Mouse (Mus musculus) stomach, embryonic 16.5 days (tissue): ENCODE data around the gene Tssk2. TPM values are rescaled to one million over a fixed set of nuclear protein-coding genes. Genes with fewer than 3 reads are reported as not detected.

Experiments
- ATAC-seq: fragments of 200-750 bp; cut with Nextera tagmentation; 2 replicates; pipeline ENCODE4 v1.8.0; 2017; ENCODE audit warnings: moderate number of reproducible peaks, moderate TSS enrichment; ENCODE audit not compliant: insufficient read depth, low FRiP score
- H3K27ac ChIP-seq: fragments of 300-500 bp; sonication (generic); 2 replicates; pipeline ENCODE4 v1.5.1; 2014; ENCODE audit warnings: low read length
- H3K27me3 ChIP-seq: fragments of 300-500 bp; sonication (generic); 2 replicates; pipeline ENCODE4 v1.6.1; 2014; ENCODE audit warnings: low read length, control low read depth, mixed read lengths; ENCODE audit not compliant: control insufficient read depth, insufficient read depth
- H3K36me3 ChIP-seq: fragments of 300-500 bp; sonication (generic); 2 replicates; pipeline ENCODE4 v1.6.1; 2014; ENCODE audit warnings: low read length; ENCODE audit not compliant: control insufficient read depth, insufficient read depth
- H3K4me1 ChIP-seq: fragments of 300-500 bp; sonication (generic); 2 replicates; pipeline ENCODE4 v1.6.1; 2014; ENCODE audit warnings: low read length, control low read depth, mixed read lengths; ENCODE audit not compliant: control insufficient read depth, insufficient read depth
- H3K4me2 ChIP-seq: fragments of 300-500 bp; sonication (generic); 2 replicates; pipeline ENCODE4 v1.6.1; 2014; ENCODE audit warnings: low read depth, low read length, mixed read lengths
- H3K4me3 ChIP-seq: fragments of 300-500 bp; sonication (generic); replicated peaks from 2 replicates; pipeline ENCODE4 v1.5.1; 2014; ENCODE audit warnings: mild to moderate bottlenecking, low read length
- H3K9ac ChIP-seq: fragments of 300-500 bp; sonication (generic); 2 replicates; pipeline ENCODE4 v1.6.1; 2014; ENCODE audit warnings: low read length
- H3K9me3 ChIP-seq: fragments of 300-500 bp; sonication (generic); replicated peaks from 2 replicates; pipeline ENCODE4 v1.6.1; 2016; ENCODE audit warnings: low read length, control low read depth; ENCODE audit not compliant: control insufficient read depth
- WGBS: fragments of 180-500 bp; shearing (Covaris S2); extraction: QIAGEN DNeasy Blood & Tissue Kit; methylation state at CpG from one replicate; pipeline ENCODE4 v1.1.7; 2014; 5-methylcytosine and 5-hydroxymethylcytosine counted together
- polyA plus RNA-seq: library from polyadenylated mRNA; unstranded; fragments of >200 nt; fragmentation: Nextera tagmentation; extraction: Ambion mirVana; gene quantifications from 2 replicates; pipeline ENCODE4 v1.2.1, GENCODE M21; 2015

Gene Tssk2
- polyA plus RNA-seq, 1 experiment from 2014 or later, result not detected

DNA sequence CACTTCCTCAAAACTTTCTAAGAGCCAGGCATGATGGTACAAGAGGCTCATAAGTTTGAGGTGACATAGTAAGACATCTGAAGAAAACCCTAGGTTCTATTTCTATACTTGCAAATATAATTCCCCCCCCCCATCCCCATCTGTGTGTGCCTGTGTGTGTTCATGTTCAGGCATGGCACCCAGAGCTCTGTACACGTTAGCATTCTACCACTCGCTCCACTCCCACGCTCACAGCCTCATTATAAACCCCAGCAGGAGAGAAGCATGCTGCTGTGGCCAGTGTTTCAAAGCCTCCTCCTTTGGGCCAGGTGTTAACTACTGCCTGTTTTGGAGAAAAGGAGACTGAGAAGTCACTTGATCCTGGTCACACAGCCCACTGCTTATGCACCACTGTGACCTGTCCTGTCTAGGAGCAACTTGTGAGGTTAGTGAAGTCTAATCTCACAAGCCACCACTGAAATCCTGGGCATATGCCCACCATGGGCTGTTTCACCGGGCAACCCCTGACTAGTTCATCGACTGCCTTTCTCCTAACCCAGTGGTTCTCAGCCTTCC lies 33.5 kb downstream of the Tssk2 start:
- no peaks in the 10 kb centered on the region for H3K36me3 ChIP-seq
- no peak for ATAC-seq
- 79% methylated on average over 5 of the region's 5 CpGs for WGBS

DNA sequence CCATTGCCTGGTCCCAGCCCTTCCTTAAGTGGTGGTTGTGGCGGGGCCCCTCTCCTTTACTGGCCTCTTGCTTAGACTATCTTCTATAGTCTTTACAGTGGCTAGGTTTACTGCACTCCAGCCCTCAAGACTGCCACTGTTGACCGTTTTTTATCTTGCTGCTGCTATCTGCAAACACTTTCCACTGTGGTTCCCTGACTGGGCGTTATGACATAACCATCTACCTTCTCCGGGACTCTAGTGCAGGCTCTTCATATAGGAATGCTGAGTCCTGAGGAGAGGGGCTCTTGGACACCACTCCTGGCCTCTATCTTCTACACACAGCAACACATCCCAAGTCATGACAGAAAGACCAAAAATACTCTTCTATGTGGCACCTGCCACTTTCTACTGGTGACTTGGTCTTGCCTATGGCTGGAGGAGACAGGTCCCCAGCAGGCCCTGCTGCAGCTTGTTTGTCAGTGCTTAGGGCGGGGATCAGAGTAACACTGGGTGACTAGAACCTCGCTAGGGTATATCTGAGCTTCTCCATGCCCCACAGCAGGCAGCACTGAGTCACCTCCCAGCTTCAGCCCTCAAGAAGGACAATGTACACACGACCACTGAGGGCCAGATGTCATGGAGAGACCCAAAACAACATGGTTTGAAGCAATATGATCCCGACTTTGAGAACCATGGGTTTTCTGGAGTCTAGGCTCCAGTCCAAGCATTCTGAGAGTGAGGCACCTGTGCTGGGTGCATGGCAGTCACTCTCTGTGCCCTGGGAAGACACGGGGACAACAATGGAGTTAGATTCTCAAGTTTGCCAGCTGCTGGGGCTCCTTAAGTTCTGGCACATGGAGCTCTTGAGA lies 35.4 kb downstream of the Tssk2 start:
- Histone ChIP-seq H3K36me3 (no peaks in the 10 kb centered on the region), H3K9me3 (no peaks in the 10 kb centered on the region), H3K4me2 (no peak overlapping the region), H3K27me3 (no peaks in the 10 kb centered on the region), H3K27ac (no peak overlapping the region), H3K9ac (no peak overlapping the region), H3K4me1 (peaks cover 8% of the 10 kb centered on the region), H3K4me3 (no peak overlapping the region)
- no peak for ATAC-seq
- WGBS, result 65% methylated on average over 9 of the region's 9 CpGs

More for the DNA sequence above, 33.5 kb downstream of the Tssk2 start:
- no peaks in the 10 kb centered on the region for H3K27me3 ChIP-seq
- H3K9me3 ChIP-seq, result no peaks in the 10 kb centered on the region
- H3K4me2 ChIP-seq, result no peak overlapping the region
- H3K4me1 ChIP-seq, result peaks cover 10% of the 10 kb centered on the region
- H3K27ac ChIP-seq, result no peak overlapping the region
- H3K9ac ChIP-seq, result no peak overlapping the region
- H3K4me3 ChIP-seq, result no peak overlapping the region

DNA sequence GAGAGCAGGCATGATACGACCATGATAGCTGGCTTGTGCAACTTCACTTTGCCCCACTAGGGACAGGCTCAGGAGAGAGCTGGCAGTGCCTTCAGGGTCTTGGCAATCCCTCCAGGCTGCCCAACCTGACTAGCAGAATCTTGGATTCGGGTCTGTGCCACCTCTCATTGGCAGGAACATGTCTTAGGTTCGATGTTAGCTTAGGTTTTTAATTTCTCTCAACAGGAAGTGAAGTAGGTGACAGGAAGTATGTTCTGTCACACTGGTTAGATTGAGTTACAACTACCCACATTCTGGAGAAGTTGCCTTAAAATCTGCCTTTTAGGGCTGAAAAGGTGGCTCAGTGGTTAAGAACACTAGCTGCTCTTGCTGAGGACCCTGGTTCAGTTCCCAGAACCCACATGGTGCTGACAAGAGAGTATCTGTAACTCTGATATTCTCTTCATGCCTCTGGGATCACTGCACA lies 36.0 kb downstream of the Tssk2 start:
- Histone ChIP-seq H3K27ac (no peak overlapping the region), H3K9ac (no peak overlapping the region), H3K27me3 (no peaks in the 10 kb centered on the region), H3K4me1 (peaks cover 8% of the 10 kb centered on the region), H3K9me3 (no peaks in the 10 kb centered on the region), H3K4me2 (no peak overlapping the region), H3K36me3 (no peaks in the 10 kb centered on the region), H3K4me3 (no peak overlapping the region)
- ATAC-seq, result no peak
- 63% methylated on average over 3 of the region's 3 CpGs for WGBS

DNA sequence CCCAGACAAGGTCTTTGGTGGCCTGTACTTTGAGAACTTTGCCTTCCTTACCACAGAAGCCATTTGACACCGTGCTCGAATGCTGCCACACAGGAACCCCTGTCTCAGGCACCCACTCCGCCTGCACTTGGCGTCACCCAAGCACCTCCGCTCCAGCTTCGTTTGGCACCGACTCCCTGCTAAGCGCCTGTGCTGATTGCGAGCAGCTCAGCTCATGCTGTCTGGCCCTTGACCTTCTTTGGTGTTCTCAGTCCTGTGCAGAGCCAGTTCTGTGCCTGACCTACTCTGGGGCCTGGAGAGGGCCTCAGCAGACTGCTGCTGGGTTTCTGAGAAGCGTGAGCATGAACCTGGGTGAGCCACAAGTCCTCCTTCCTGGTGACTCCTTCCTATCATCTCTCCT lies 38.3 kb downstream of the Tssk2 start:
- no peak overlapping the region; the same call in 1 of the 2 replicates for H3K27ac ChIP-seq
- WGBS, result 78% methylated on average over 10 of the region's 10 CpGs
- ATAC-seq, result no peak

GRCm38 (mm10) chr16:17938187-17938586 lies 39.8 kb downstream of the Tssk2 start:
- Histone ChIP-seq H3K9me3 (no peaks in the 10 kb centered on the region), H3K4me1 (peaks cover 9% of the 10 kb centered on the region), H3K27me3 (no peaks in the 10 kb centered on the region), H3K4me3 (no peak overlapping the region), H3K27ac (peak overlapping the region; percentile 83; the same call in 1 of the 2 replicates), H3K4me2 (no peak overlapping the region), H3K9ac (no peak overlapping the region), H3K36me3 (no peaks in the 10 kb centered on the region)
- ATAC-seq, result peak; percentile 35; the same call in 1 of the 2 replicates
- WGBS, result 58% methylated on average over 7 of the region's 7 CpGs

More for the DNA sequence above, 38.3 kb downstream of the Tssk2 start:
- Histone ChIP-seq H3K9ac (no peak overlapping the region), H3K9me3 (no peaks in the 10 kb centered on the region), H3K4me3 (no peak overlapping the region), H3K4me2 (no peak overlapping the region), H3K36me3 (no peaks in the 10 kb centered on the region), H3K27me3 (no peaks in the 10 kb centered on the region), H3K4me1 (peaks cover 9% of the 10 kb centered on the region)

DNA sequence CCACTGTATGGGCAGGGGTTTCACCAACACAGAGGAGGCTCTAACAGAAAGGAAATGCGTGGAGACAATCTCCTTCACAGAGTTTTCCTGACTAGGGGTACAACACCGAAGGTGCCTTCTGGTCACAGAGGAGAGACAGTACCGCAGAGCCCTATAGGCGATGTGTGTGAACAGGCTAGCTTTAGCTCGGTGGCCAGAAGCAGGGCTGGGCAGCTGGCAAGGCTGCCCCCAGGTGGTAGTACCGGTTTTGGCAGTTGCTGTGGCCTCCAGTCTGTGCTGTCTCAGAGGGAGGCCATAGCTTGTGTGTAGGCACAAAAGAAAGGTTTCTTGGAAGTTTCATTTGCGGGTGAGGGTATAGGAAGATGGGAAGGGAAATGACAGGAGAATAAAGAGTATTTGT lies 40.4 kb downstream of the Tssk2 start:
- Histone ChIP-seq H3K4me2 (peak overlapping the region; percentile 28), H3K9ac (no peak overlapping the region)

DNA sequence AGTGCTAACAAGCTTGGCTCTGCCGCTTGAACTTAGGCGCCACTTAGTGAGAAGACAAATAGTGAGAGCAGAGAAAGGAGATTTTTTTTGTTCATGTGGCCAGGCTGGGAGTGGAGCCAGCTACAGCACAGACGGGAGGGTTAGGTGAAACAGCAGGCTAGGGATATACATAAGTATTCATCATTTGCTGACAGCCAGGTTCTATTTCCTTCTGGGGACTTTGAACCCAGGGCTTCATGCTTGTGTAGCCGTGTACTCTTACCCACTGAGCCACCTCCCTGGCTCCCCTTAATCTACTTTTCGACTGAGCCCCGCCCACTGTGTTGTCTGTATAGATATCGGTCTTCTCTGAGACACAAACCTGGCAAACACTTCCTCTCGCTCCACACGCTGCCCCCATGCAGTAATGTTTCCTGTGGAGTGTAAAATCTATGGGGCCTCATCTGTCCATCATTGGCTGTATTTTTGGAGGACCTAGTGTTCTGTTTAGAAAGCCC lies 40.9 kb downstream of the Tssk2 start:
- no peaks in the 10 kb centered on the region for H3K36me3 ChIP-seq
- no peaks in the 10 kb centered on the region for H3K27me3 ChIP-seq
- no peak overlapping the region; the same call in 1 of the 2 replicates for H3K9ac ChIP-seq
- H3K9me3 ChIP-seq, result no peaks in the 10 kb centered on the region
- peak; percentile 78 for ATAC-seq
- peak overlapping the region; percentile 83 for H3K27ac ChIP-seq
- H3K4me2 ChIP-seq, result no peak overlapping the region
- no peak overlapping the region for H3K4me3 ChIP-seq
- H3K4me1 ChIP-seq, result peaks cover 9% of the 10 kb centered on the region
- 30% methylated on average over 9 of the region's 9 CpGs for WGBS

More for the DNA sequence above, 40.4 kb downstream of the Tssk2 start:
- H3K4me3 ChIP-seq, result no peak overlapping the region
- H3K27me3 ChIP-seq, result no peaks in the 10 kb centered on the region
- no peaks in the 10 kb centered on the region for H3K9me3 ChIP-seq
- peak; percentile 92 for ATAC-seq
- no peaks in the 10 kb centered on the region for H3K36me3 ChIP-seq
- peak overlapping the region; percentile 83 for H3K27ac ChIP-seq
- 6% methylated on average over 7 of the region's 7 CpGs for WGBS
- H3K4me1 ChIP-seq, result peaks cover 9% of the 10 kb centered on the region

DNA sequence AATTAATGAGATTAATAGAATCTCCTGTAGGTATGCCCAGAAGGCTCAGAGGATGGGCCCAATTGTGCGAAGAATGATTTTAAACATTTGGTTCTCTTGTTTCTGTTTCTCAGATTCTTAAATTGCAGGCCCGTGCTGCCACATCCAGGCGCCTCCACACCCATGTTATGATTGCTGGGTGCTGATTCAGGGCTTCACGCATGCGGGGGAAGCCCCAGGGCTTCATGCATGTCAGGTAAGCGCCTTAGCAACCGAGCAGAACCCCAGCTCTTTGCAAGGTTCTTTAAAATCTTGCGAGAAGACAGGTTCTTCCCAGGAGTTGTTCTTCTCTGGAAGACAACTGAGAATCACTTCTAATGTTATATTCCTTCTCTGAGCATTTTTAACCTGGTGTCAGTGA lies 45.0 kb downstream of the Tssk2 start:
- no peaks in the 10 kb centered on the region for H3K27me3 ChIP-seq
- no peak overlapping the region for H3K4me2 ChIP-seq
- no peak overlapping the region for H3K9ac ChIP-seq
- ATAC-seq, result no peak
- WGBS, result 59% methylated on average over 8 of the region's 8 CpGs
- no peak overlapping the region for H3K27ac ChIP-seq
- peaks cover 9% of the 10 kb centered on the region for H3K4me1 ChIP-seq
- no peaks in the 10 kb centered on the region for H3K9me3 ChIP-seq
- H3K4me3 ChIP-seq, result no peak overlapping the region
- H3K36me3 ChIP-seq, result no peaks in the 10 kb centered on the region
